Mouse (Mus musculus) v-Abl transformed pro-B cells (cell line): ENCODE data around the gene Krt13.

Experiments used
- in situ Hi-C, 2 experiments: fragments of 400-800 bp; cut with MboI; formaldehyde crosslinking; loops; one replicate each; pipeline ENCODE4 v1.15.1; 2025; ENCODE audit not compliant: unreplicated experiment in 2 of 2

The Krt13 gene

GRCm38 (mm10) chr11:100113742-100114029 is 7.7 kb downstream of the Krt13 start:
- in situ Hi-C loops = no loop called here

GRCm38 (mm10) chr11:100112935-100113741 is 8.2 kb downstream of the Krt13 start:
- in situ Hi-C loops = no loop called here

GRCm38 (mm10) chr11:100105576-100106122 is 15.7 kb downstream of the Krt13 start, which contains the start of gene Krt36:
Gene Krt36, minus strand, starts transcription at chr11:100105626.
- in situ Hi-C loops = no loop called here

GRCm38 (mm10) chr11:100102693-100103429 is 18.5 kb downstream of the Krt13 start:
- in situ Hi-C loops = no loop called here

- in situ Hi-C loops = no loop called here
These were observed 21.0 kb downstream of the Krt13 start for GRCm38 (mm10) chr11:100100391-100100790.

GRCm38 (mm10) chr11:100097819-100098218 is 23.5 kb downstream of the Krt13 start:
- in situ Hi-C loops = no loop called here

- in situ Hi-C loops = no loop called here
These were observed 25.2 kb downstream of the Krt13 start, which contains the start of gene Krt35 for GRCm38 (mm10) chr11:100096141-100096540. Gene Krt35, minus strand, starts transcription at chr11:100096241.

GRCm38 (mm10) chr11:100088378-100089025 is 32.9 kb downstream of the Krt13 start:
- in situ Hi-C loops = no loop called here

- in situ Hi-C loops = no loop called here
These were observed 33.5 kb downstream of the Krt13 start, which contains the start of gene Krt32 for GRCm38 (mm10) chr11:100087861-100088260. Gene Krt32, minus strand, starts transcription at chr11:100088226.

- in situ Hi-C loops = no loop called here
These were observed 47.5 kb downstream of the Krt13 start for GRCm38 (mm10) chr11:100073873-100074272.
